Mouse (Mus musculus) cerebellum, adult 2 months (tissue): ENCODE results near the gene Slc45a1.

Source experiments
- CTCF ChIP-seq: fragments of 200-500 bp; IDR thresholded peaks from 2 replicates; pipeline ENCODE4 v1.5.1; 2011; ENCODE audit warnings: low read depth, mild to moderate bottlenecking, control low read depth, low read length, moderate library complexity, borderline replicate concordance; ENCODE audit not compliant: insufficient read depth
- POLR2A ChIP-seq: fragments of 200-500 bp; IDR thresholded peaks from 2 replicates; pipeline ENCODE4 v1.6.1; 2011; ENCODE audit warnings: low read length, control low read depth, borderline replicate concordance; ENCODE audit not compliant: insufficient read depth

GRCm38 (mm10) chr4:150591602-150592001, 60.4 kb downstream of the Slc45a1 start:
- TF ChIP-seq CTCF (no peak), POLR2A (no peak)
